Mouse (Mus musculus): Measurements from ENCODE around the gene Kctd3.
A peak's percentile ranks its signal among the peaks of the same experiment; 100 is the strongest.

Gene Kctd3

DNA sequence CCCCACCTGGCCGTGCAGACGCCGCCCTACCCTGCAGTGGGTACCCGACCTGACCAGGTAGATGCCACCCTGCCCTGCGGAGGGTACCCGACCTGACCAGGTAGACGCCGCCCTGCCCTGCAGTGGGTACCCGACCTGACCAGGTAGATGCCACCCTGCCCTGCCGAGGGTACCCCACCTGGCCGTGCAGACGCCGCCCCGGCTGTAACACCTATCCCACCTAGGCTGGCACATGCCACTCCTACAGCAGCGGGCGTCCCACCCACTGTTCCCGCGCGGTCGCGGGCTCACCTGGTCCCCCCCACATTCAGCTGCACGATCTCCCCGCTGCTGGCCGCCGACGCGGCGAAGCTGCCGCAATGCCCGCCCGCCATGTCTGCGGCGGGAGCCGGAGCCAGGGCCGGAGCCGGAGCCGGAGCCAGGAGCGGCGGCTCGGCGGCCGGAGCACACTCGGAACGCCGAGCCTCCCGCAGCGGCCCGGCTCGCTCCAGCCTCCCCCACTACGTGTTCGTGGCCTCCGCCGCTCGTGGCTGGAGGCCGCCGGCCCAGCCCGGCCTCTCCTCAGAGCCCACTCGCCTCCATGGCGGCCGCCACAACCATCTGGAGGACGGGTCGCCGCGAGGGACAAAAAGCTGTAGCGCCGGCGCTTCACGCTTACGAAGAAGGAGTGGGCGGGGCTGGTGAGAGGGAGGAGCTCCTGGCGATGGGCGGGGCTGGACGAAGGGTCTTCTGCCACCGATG lies at the start of gene Kctd3:
Gene Kctd3, minus strand, starts transcription at position 603 of the 741 bp plus-strand sequence.
- peak; percentile 95 for DNase-seq (ENCODE audit: low read depth, low spot score)

- DNase-seq (ENCODE audit: low read depth, low spot score): no peak
These were observed 49.8 kb upstream of the Kctd3 start for GRCm38 (mm10) chr1:189057425-189057824.

- peak; percentile 17 for DNase-seq (ENCODE audit: low read depth, low spot score)
These were observed 48.3 kb upstream of the Kctd3 start for GRCm38 (mm10) chr1:189055933-189056332.

- DNase-seq (ENCODE audit: low read depth, low spot score): no peak
These were observed 47.4 kb upstream of the Kctd3 start for GRCm38 (mm10) chr1:189054941-189055551.

GRCm38 (mm10) chr1:189054191-189054590 lies 46.5 kb upstream of the Kctd3 start:
- DNase-seq (ENCODE audit: low read depth, low spot score): no peak

DNA sequence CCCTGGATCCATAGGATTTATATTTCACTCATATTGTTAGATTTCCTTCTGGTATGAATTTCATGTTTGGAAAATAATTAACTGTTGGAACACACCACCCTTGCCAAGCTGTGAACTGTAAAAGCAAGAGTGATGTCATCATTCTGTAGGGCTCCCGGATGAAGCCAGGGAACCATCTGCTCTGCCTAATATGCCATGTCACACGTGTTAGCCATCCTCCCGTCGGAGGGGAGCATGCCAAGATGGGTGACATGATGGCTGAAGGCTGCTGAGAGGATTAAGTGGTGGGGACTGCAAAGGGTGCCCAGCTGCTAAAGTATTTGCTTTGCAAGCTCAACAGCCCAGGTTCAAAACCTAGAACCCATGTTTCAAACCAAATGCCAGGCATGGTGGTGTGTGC lies 44.5 kb upstream of the Kctd3 start:
- DNase-seq (ENCODE audit: low read depth, low spot score): no peak

GRCm38 (mm10) chr1:189050122-189050521 lies 42.5 kb upstream of the Kctd3 start:
- peak; percentile 38 for DNase-seq (ENCODE audit: low read depth, low spot score)

- DNase-seq (ENCODE audit: low read depth, low spot score): no peak
These were observed 40.7 kb upstream of the Kctd3 start for GRCm38 (mm10) chr1:189048331-189048730.

GRCm38 (mm10) chr1:189047918-189048317 lies 40.3 kb upstream of the Kctd3 start:
- DNase-seq (ENCODE audit: low read depth, low spot score): no peak

DNA sequence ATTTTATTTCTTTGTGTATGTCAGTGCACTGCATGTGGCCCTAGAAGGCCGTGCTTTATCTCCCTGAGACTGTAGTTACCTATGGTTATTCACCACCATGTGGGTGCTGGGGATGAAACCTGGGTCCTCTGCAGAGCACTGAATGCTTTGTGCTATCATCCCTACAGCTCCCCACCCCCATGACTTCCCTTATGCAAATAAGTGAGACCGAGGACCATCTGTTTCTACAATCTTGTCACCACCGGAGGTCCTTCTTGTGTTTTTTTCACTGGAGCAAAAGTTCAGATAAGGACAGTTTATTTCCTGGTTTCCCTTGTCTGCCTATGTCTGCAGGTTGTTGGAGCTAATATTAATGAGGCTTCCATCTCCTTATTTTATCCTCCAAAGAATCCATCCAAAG lies 39.2 kb upstream of the Kctd3 start:
- no peak for DNase-seq (ENCODE audit: low read depth, low spot score)

GRCm38 (mm10) chr1:189046301-189046700 lies 38.7 kb upstream of the Kctd3 start:
- DNase-seq (ENCODE audit: low read depth, low spot score): no peak

DNA sequence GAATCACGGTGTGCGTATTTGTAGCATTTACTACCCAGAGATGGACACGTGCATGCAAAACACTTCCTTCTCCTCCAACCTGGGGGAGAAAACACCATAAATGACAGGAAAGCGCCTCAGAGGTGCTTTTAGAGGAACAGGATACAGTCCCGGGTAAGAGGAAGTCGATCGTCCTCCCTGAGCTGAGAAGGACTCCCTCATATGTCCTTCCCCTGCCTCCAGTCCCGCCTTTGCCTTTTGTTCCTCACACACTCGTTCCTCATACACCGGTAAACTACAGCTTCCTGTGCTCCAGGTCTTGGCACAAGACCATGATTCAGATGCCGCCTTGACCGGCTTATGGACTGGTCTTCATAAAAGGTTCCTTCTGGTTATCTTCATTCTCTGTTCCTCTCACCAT lies 33.6 kb upstream of the Kctd3 start:
- no peak for DNase-seq (ENCODE audit: low read depth, low spot score)

DNA sequence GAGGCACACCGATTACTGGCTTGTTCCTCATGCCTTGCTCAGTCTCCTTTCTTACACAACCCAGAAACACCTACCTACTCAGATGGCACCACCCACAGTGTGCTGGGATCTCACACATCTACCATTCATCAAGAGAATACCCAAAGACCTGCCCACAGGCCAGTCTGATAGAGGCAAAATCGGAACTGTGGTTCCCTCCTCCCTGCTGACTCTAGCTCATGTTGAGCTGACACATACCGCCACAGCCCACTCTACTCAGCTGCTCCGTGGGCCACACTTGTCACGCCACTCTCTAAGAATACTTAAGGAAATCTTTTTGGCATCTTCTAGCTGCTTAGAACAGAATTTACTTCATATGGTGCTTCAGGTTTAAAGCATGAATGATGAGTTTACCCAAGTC lies 31.7 kb upstream of the Kctd3 start:
- DNase-seq (ENCODE audit: low read depth, low spot score): no peak

GRCm38 (mm10) chr1:189032817-189033216 lies 25.2 kb upstream of the Kctd3 start:
- peak; percentile 25 for DNase-seq (ENCODE audit: low read depth, low spot score)

GRCm38 (mm10) chr1:189030975-189031374 lies 23.3 kb upstream of the Kctd3 start:
- DNase-seq (ENCODE audit: low read depth, low spot score): no peak

DNA sequence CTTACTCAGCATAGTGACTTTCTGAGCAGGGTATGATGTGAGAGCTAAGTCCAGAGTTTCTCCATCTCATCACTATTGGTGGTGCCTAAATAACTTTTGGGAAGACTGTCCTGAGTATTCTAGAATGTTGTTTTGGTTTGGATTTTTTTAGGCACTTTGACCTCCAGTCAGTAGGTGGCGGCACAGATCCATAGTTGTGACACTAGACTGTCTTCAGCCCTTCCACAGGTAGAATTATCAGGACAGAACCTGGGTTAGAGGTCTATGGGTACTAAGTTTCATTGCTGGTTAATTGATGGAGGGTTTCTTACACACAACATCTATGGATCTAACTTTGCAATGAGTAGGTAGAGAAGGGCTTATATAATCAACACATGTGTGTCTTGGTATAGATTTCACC lies 20.6 kb upstream of the Kctd3 start:
- DNase-seq (ENCODE audit: low read depth, low spot score): no peak

DNA sequence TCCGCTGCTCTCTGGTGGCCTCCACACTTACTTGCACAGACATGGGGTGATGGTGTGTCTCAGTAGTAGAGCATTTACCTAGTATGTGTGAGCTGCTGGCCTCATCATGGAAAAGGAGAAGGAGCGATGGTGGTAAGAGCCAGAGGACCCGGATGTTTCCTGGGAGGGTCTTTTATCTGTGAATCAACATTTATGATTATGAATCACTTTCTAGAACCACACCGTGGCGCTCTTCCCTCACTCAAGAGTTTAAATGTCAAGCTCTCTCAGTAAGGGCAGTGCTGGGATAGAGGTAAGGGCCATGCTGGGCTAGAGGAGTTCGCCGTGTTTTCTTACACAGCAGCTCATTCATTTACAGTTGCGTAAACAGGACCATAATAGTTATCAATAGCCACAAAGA lies 19.2 kb upstream of the Kctd3 start:
- peak; percentile 23 for DNase-seq (ENCODE audit: low read depth, low spot score)

DNA sequence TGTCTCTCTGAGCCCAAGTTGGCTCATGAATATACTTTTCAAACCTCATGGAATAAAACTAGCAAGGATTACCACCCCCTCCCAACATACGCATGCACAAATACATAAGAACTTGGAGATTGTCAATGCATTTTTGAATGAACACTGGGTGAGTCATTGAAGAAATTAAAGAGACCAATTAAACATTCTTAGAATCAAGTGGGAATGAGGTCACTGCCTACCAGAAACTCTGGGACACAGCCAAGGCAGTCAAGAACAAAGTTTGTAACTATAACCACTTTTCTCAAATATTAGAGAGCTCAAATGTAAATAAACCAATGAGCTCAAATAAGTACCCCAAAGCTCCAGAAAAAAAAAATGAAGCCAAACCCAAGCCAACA lies 16.1 kb upstream of the Kctd3 start:
- no peak for DNase-seq (ENCODE audit: low read depth, low spot score)

DNA sequence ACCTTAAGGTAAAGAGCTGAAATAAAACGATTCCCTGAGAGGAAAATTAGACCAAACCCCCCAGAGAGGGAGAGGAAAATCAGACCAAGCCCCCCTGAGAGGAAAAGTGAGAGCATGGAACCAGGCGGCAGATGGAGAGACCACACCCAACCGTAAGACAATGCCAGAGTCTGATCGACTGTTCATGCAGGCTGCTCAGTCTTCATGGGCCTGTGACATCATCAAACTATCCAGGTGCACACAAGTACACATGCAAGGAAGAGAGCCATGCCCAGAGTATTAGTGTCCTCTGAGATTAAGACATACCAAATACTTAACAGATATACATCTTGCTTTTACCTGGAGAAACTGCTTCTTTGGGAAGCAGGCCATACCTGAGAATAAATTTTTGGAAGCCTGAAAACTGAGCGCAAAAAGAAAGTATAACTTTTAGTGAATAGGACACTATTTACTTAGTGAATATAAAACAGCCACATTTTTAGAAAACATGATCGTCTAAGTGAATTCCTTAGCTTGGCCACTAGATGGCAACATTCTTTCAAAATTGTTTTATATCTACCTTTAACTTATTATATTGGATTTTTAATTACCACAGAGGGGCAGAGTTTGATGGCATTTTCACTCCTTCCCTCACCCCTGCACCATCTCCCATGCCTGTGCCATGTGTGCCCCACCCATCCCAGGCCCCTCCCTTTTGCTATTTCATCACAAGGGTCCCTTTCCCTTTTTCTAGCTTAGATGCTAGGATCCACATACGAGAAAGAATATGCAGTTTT lies 15.5 kb upstream of the Kctd3 start:
- DNase-seq (ENCODE audit: low read depth, low spot score): peak; percentile 12

GRCm38 (mm10) chr1:189015372-189015771 lies 7.7 kb upstream of the Kctd3 start:
- no peak for DNase-seq (ENCODE audit: low read depth, low spot score)

DNA sequence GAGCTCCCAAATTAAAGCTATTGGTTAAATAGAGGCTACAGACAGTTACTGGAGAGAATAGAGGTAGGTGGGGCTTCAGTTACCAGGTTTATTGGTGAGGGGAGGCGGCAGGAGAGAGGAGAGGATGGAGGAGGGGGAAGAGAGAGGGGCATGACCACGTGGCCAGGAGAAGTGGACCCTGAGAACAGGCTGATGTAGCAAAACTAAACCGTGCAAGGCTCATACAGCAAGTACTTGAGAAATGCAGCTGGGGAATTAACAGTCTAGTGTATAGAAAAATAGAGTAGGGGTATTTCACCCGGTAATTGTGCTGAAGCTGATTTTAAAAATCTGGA lies 5.9 kb upstream of the Kctd3 start:
- no peak for DNase-seq (ENCODE audit: low read depth, low spot score)

GRCm38 (mm10) chr1:189012846-189013586 lies 5.4 kb upstream of the Kctd3 start:
- DNase-seq (ENCODE audit: low read depth, low spot score): peak; percentile 34

Data from forelimb bud, embryonic 11.5 days (tissue).